Mouse (Mus musculus) intestine, embryonic 15.5 days (tissue): Measurements from ENCODE around the gene Lpar3. TPM values are rescaled to one million over a fixed set of nuclear protein-coding genes. Genes with fewer than 3 reads are reported as not detected.
"Not testable (repeated sequence)": the region's sequence is repeated elsewhere in the genome, so short reads cannot be mapped to it uniquely, and the experiment has no call there.

ENCODE experiments used
- ATAC-seq: fragments of 200-750 bp; cut with Nextera tagmentation; 2 replicates; pipeline ENCODE4 v1.8.0; 2017; ENCODE audit warnings: moderate TSS enrichment, moderate library complexity
- H3K27ac ChIP-seq: fragments of 300-500 bp; sonication (generic); 2 replicates; pipeline ENCODE4 v1.5.1; 2015; ENCODE audit warnings: mild to moderate bottlenecking, inconsistent platforms
- H3K27me3 ChIP-seq: fragments of 300-500 bp; sonication (generic); replicated peaks from 2 replicates; pipeline ENCODE4 v1.6.1; 2015; ENCODE audit warnings: inconsistent platforms
- H3K36me3 ChIP-seq: fragments of 300-500 bp; sonication (generic); 2 replicates; pipeline ENCODE4 v1.6.1; 2015; ENCODE audit warnings: inconsistent platforms
- H3K4me1 ChIP-seq: fragments of 300-500 bp; sonication (generic); replicated peaks from 2 replicates; pipeline ENCODE4 v1.6.1; 2015; ENCODE audit warnings: inconsistent platforms
- H3K4me2 ChIP-seq: fragments of 300-500 bp; sonication (generic); replicated peaks from 2 replicates; pipeline ENCODE4 v1.6.1; 2015; ENCODE audit warnings: mild to moderate bottlenecking, inconsistent platforms
- H3K4me3 ChIP-seq: fragments of 300-500 bp; sonication (generic); replicated peaks from 2 replicates; pipeline ENCODE4 v1.5.1; 2015; ENCODE audit warnings: inconsistent platforms
- H3K9ac ChIP-seq: fragments of 300-500 bp; sonication (generic); 2 replicates; pipeline ENCODE4 v1.6.1; 2015; ENCODE audit warnings: inconsistent platforms
- H3K9me3 ChIP-seq: fragments of 300-500 bp; sonication (generic); 2 replicates; pipeline ENCODE4 v1.6.1; 2016; ENCODE audit warnings: inconsistent platforms
- WGBS: fragments of 180-500 bp; shearing (Covaris S2); methylation state at CpG from one replicate; pipeline ENCODE4 v1.1.7; 2015; 5-methylcytosine and 5-hydroxymethylcytosine counted together
- polyA plus RNA-seq: library from polyadenylated mRNA; unstranded; fragments of >200 nt; fragmentation: Nextera tagmentation; extraction: Ambion mirVana; gene quantifications from 2 replicates; pipeline ENCODE4 v1.2.1, GENCODE M21; 2015

Gene Lpar3
- polyA plus RNA-seq, 1 experiment from 2014 or later = 1.9 TPM

DNA sequence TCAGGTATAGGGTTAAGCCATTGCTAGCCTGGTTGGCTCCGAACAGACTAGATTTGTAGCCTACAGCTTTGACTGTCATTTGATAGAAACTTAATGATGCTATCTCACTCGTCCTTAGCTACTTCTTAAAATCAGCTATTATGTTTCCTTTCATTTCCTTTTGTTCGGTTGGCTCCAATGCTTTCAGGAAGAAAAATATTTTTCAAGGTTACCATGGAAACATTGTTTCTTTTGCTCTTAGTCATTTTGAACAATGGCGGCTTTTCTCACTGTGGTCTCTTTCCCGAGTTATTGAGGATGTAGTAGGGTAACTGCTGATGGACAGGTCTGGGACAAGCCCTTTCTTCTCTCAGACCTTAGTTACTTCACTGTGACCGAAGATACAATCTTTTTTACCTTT, 24.5 kb upstream of the Lpar3 start:
- Histone ChIP-seq H3K4me2 (no peak overlapping the region), H3K9me3 (no peaks in the 10 kb centered on the region), H3K9ac (no peak overlapping the region), H3K27me3 (no peaks in the 10 kb centered on the region), H3K4me3 (no peak overlapping the region), H3K4me1 (peaks cover 2% of the 10 kb centered on the region), H3K27ac (no peak overlapping the region), H3K36me3 (no peaks in the 10 kb centered on the region)
- WGBS = 59% methylated on average over 6 of the region's 6 CpGs
- peak; percentile 19; the same call in 1 of the 2 replicates for ATAC-seq

DNA sequence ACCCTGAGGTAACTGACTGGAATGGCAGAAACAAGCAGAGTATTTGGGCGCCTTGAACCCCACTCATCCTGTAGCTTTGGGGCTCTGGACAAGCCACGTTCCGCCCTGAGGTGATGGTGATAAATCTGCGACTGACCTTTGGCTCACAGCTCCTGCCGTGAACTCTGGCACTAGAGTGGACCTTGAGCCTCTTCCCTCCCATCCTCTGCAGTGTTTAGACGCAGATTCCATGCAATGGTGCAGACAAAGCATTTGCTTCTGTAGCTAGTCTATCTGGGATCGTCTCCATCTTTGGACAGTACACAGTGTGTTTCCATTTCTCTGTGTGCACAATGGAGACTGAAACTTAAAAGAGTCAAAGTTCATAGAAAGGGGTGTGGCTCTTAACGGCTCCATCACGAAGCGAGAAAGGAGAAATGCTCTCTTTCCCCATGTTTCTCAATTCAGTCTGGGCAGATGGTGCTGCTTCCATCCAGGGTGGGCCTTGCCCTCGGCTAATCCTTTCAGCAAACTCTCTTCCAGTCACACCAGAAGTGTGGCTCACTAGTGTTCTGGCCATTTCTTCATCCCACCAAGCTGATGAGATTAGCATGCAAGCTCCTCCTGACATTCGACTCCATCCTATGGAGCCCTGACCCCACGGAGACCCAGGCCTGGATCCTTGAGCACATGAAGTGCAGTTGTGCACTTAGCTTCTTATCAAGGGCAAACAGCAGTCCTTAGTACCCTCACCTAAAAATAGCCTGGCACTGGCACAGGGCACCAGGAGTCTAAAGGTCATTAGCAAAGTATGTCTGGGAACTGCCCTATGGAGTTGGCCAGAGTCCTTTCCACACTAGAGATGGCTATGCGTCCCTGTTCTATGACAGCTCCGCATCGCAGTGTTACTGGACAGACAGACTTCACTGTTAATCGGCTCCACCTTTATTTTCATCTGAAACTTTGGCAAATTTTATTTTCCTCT, 23.7 kb upstream of the Lpar3 start:
- no peak overlapping the region for H3K27ac ChIP-seq
- WGBS = 64% methylated on average over 17 of the region's 17 CpGs
- H3K4me1 ChIP-seq = peaks cover 2% of the 10 kb centered on the region
- peak; percentile 59 for ATAC-seq
- H3K36me3 ChIP-seq = no peaks in the 10 kb centered on the region
- H3K4me3 ChIP-seq = no peak overlapping the region
- H3K9ac ChIP-seq = no peak overlapping the region
- no peak overlapping the region for H3K4me2 ChIP-seq
- no peaks in the 10 kb centered on the region for H3K27me3 ChIP-seq
- no peaks in the 10 kb centered on the region for H3K9me3 ChIP-seq

- Histone ChIP-seq H3K4me3 (no peak overlapping the region), H3K4me2 (no peak overlapping the region), H3K36me3 (no peaks in the 10 kb centered on the region), H3K9me3 (no peaks in the 10 kb centered on the region), H3K4me1 (peaks cover 2% of the 10 kb centered on the region), H3K9ac (no peak overlapping the region), H3K27ac (no peak overlapping the region), H3K27me3 (no peaks in the 10 kb centered on the region)
- no peak for ATAC-seq
- 82% methylated on average over 12 of the region's 12 CpGs for WGBS
These were observed 23.0 kb upstream of the Lpar3 start for GRCm38 (mm10) chr3:146197785-146198184.

DNA sequence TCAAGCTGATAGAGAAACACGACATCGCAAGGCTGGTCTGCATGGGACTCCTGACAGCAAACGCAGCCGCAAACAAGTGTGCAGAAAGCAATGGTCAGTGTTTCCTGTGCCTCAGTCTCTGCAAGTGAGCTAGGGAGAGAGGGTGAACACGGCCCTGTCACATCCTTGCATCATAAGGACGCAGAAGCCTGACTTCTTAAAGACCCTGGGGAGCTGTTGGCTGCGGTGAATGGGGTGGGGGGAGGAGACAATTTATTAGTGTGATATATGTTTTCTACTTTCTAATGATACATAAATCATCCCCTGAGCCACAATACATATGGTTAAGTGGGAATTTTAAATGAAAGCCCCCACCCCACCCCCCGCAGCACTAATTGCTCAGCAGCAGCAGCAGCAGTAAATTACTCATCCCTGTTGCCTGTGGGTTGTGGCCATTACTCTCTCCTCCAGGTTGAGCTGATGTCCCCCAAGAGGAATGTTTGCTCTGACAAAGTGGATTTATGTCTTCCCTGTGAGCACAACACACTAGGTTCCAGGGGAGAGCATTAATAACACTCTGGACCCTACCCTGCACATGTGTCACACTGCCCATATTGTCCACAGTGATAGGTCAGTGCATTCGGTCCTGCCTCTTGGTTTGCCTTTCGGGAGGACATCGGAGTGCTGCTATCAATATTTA, 21.8 kb upstream of the Lpar3 start:
- Histone ChIP-seq H3K4me1 (peaks cover 2% of the 10 kb centered on the region), H3K9me3 (no peaks in the 10 kb centered on the region), H3K4me2 (no peak overlapping the region), H3K4me3 (no peak overlapping the region), H3K36me3 (no peaks in the 10 kb centered on the region), H3K27me3 (no peaks in the 10 kb centered on the region), H3K9ac (no peak overlapping the region), H3K27ac (no peak overlapping the region)
- no peak for ATAC-seq
- 53% methylated on average over 11 of the region's 11 CpGs for WGBS

DNA sequence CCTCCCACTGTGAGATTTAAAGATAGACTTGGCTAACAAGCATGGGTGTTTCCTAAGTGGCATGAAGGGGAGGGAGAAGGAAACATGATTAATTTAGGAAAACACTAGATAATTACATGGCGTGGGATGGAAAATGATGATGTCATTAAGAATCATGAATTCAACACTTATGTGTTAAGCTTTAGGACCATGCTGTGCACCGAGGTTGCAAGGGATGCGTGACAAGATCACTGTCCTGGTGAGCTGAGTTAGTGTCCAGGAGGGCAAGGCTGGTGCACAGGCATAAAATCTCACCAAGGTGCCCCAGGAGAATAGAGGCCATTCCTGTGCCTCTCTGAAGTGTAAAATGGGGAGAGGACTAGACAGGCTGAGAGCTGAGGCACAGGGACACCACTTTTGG, 21.3 kb upstream of the Lpar3 start:
- Histone ChIP-seq H3K27ac (no peak overlapping the region), H3K27me3 (no peaks in the 10 kb centered on the region), H3K9me3 (no peaks in the 10 kb centered on the region), H3K9ac (no peak overlapping the region), H3K4me1 (peaks cover 2% of the 10 kb centered on the region), H3K36me3 (no peaks in the 10 kb centered on the region), H3K4me2 (no peak overlapping the region), H3K4me3 (no peak overlapping the region)
- ATAC-seq = no peak
- WGBS = 71% methylated on average over 3 of the region's 3 CpGs

- ATAC-seq = no peak
- WGBS = 14% methylated on average over 2 of the region's 2 CpGs
These were observed 16.4 kb upstream of the Lpar3 start for GRCm38 (mm10) chr3:146204375-146204774.

DNA sequence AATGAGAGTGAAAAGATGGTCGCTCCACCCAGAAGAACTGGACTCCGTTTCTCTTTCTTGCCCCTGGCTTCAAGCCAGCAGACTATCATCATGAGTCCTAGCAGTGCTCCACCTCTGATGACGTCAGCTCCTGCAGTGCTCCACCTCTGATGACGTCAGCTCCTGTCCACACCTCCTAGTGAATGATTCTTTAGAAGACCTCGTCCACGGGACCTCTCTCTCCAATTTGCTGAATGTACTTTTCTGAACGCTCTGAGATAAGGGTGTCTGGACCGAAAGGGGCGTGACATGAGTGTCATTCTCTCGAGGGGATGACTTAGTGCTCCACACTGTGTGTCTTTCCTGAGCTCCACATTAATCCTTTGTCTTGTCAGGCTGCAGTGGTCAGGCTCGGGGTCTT, 15.5 kb upstream of the Lpar3 start:
- Histone ChIP-seq H3K4me2 (no peak overlapping the region), H3K9me3 (no peaks in the 10 kb centered on the region), H3K9ac (no peak overlapping the region), H3K4me1 (no peaks in the 10 kb centered on the region), H3K4me3 (no peak overlapping the region), H3K27ac (no peak overlapping the region), H3K36me3 (no peaks in the 10 kb centered on the region), H3K27me3 (no peaks in the 10 kb centered on the region)
- WGBS = 34% methylated on average over 11 of the region's 11 CpGs
- peak; percentile 80 for ATAC-seq

More at GRCm38 (mm10) chr3:146204375-146204774, 16.4 kb upstream of the Lpar3 start:
- no peak overlapping the region for H3K9ac ChIP-seq
- H3K36me3 ChIP-seq = no peaks in the 10 kb centered on the region
- H3K27me3 ChIP-seq = no peaks in the 10 kb centered on the region
- H3K4me2 ChIP-seq = no peak overlapping the region
- no peaks in the 10 kb centered on the region for H3K4me1 ChIP-seq
- H3K9me3 ChIP-seq = no peaks in the 10 kb centered on the region
- H3K4me3 ChIP-seq = no peak overlapping the region
- H3K27ac ChIP-seq = no peak overlapping the region

- no peaks in the 10 kb centered on the region for H3K4me1 ChIP-seq
- H3K4me3 ChIP-seq = no peak overlapping the region
- H3K4me2 ChIP-seq = no peak overlapping the region
- no peak overlapping the region for H3K9ac ChIP-seq
- H3K9me3 ChIP-seq = no peaks in the 10 kb centered on the region
- H3K27ac ChIP-seq = no peak overlapping the region
- no peaks in the 10 kb centered on the region for H3K27me3 ChIP-seq
- no peaks in the 10 kb centered on the region for H3K36me3 ChIP-seq
- peak; percentile 54; the same call in 1 of the 2 replicates for ATAC-seq
- WGBS = 82% methylated on average over 2 of the region's 2 CpGs
These were observed 14.1 kb upstream of the Lpar3 start for GRCm38 (mm10) chr3:146206635-146207034.

DNA sequence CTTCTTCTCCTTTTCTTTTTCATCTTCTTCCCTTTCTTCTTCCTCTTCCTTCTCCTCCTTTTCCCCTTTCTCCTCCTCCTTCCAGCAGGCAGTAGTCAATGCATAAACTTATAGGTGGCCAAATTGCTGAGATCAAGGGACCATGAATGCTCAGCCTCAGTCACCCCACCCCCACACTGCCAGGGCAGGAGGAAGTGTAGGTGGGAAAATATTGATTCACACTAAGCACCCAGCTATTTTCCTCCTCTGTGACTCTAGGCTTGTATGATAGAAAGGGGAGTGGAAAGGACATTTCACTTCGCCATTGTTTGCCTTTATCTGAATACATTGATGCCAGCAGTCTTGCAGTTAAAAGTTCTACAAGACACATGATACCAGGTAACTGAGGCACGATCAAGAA, 13.3 kb upstream of the Lpar3 start:
- WGBS = 51% methylated on average over 2 of the region's 2 CpGs
- no peak overlapping the region for H3K4me3 ChIP-seq
- H3K9ac ChIP-seq = no peak overlapping the region
- no peak overlapping the region for H3K27ac ChIP-seq
- ATAC-seq = no peak
- no peak overlapping the region for H3K4me2 ChIP-seq
- H3K36me3 ChIP-seq = no peaks in the 10 kb centered on the region
- H3K9me3 ChIP-seq = no peaks in the 10 kb centered on the region
- no peaks in the 10 kb centered on the region for H3K4me1 ChIP-seq
- H3K27me3 ChIP-seq = no peaks in the 10 kb centered on the region

DNA sequence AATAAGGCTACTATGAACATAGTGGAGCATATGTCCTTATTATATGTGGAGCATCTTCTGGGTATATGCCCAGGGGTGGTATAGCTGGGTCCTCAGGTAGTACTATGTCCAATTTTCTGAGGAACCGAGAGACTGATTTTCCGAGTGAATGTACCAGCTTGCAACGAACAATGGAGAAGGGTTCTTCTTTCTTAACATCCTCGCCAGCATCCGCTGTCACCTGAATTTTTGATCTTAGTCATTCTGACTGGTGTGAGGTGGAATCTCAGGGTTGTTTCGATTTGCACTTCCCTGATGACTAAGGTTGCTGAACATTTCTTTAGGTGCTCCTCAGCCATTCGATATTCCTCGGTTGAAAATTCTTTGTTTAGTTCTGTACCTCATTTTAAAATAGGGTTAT, 11.0 kb upstream of the Lpar3 start:
- H3K4me3 ChIP-seq, ATAC-seq: not testable (repeated sequence)
- WGBS = 94% methylated on average over 8 of the region's 8 CpGs

DNA sequence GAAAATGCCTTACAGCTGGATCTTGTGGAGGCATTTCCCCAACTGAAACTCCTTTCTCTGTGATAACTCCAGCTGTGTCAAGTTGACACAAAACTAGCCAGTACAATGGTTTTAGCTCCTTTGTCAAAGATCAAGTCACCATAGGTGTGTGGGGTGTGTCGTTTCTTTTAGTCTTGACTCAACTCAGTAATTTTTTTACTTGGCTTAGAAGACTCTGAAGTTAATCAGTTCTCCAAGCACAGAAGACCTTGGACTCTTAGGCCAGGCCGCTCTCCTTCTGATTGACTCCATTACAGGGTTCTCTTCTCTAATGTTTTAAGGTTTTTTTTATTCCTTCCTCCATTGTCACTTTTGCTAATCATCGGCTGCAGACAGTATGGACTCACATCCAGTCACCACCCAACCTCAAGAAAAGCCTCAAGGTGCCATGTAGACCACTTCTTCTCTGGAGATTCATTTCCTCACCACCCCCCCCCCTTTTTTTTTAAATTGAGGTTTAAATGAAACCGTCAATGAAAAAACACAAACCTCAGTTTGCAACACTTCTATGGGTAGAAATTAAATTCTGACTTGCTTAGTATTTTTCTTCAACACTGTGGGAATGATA, 9.5 kb upstream of the Lpar3 start:
- Histone ChIP-seq H3K9me3 (no peaks in the 10 kb centered on the region), H3K36me3 (no peaks in the 10 kb centered on the region), H3K4me2 (no peak overlapping the region), H3K9ac (no peak overlapping the region), H3K27me3 (no peaks in the 10 kb centered on the region), H3K4me3 (no peak overlapping the region), H3K27ac (no peak overlapping the region), H3K4me1 (no peaks in the 10 kb centered on the region)
- no peak for ATAC-seq
- WGBS = 86% methylated on average over 4 of the region's 4 CpGs

More for the DNA sequence above, 11.0 kb upstream of the Lpar3 start:
- H3K27ac ChIP-seq, H3K9me3 ChIP-seq, H3K36me3 ChIP-seq, H3K27me3 ChIP-seq, H3K9ac ChIP-seq, H3K4me2 ChIP-seq, H3K4me1 ChIP-seq: not testable (repeated sequence)

- no peaks in the 10 kb centered on the region for H3K36me3 ChIP-seq
- H3K27ac ChIP-seq = no peak overlapping the region
- H3K4me3 ChIP-seq = no peak overlapping the region
- no peak for ATAC-seq
- H3K4me1 ChIP-seq = no peaks in the 10 kb centered on the region
- no peak overlapping the region for H3K9ac ChIP-seq
- H3K4me2 ChIP-seq = no peak overlapping the region
- H3K9me3 ChIP-seq = no peaks in the 10 kb centered on the region
- 80% methylated on average over 2 of the region's 2 CpGs for WGBS
- H3K27me3 ChIP-seq = no peaks in the 10 kb centered on the region
These were observed 8.8 kb upstream of the Lpar3 start for GRCm38 (mm10) chr3:146211964-146212363.
